Mouse (Mus musculus): ENCODE measurements around the gene Trip4. TPM values are rescaled to one million over a fixed set of nuclear protein-coding genes. Genes with fewer than 3 reads are reported as not detected.

Gene Trip4
- polyA plus RNA-seq, 1 experiment from 2014 or later, result 27.4 TPM

- ATAC-seq (replicated peaks), result no peak
- Histone ChIP-seq H3K36me3 (peaks cover 3% of the 10 kb centered on the region; the same call in 1 of the 2 replicates), H3K9me3 (no peaks in the 10 kb centered on the region), H3K27me3 (no peaks in the 10 kb centered on the region), H3K4me2 (replicated peaks) (peak overlapping the region; percentile 64), H3K9ac (replicated peaks) (peak overlapping the region; percentile 46), H3K27ac (replicated peaks) (no peak overlapping the region), H3K4me3 (peak overlapping the region; percentile 45), H3K4me1 (peaks cover 12% of the 10 kb centered on the region)
- WGBS, result 3% methylated on average over 5 of the region's 5 CpGs
Observed at GRCm38 (mm10) chr9:65891126-65891525, 17.5 kb downstream of the Trip4 start.

DNA sequence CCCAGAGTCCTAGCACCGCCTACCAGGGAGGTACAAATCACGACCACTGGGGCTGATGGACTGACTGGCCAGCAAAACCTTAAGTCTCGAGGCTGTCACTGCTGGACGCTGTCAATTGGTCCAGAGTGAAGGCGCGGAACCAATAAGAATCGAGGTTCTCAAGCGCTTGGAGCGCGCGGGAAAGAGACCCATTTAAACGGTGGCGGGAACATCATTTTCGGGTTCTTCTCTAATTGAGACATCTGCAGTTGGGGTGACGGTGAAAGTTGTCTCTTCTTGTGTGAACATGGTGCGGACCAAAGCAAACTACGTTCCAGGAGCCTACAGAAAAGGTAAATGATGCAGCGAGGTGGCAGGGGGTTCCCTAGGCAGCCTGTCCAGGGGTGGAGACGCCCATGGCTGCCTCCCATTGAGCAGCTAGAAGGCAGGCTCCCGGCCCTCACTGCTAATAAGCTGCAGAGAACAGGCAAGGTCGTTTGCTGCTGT lies 18.4 kb downstream of the Trip4 start, which contains the start of gene Pclaf:
Gene Pclaf, plus strand, starts transcription at position 95 of the 486 bp plus-strand sequence.
- Histone ChIP-seq H3K9me3 (no peaks in the 10 kb centered on the region), H3K27me3 (no peaks in the 10 kb centered on the region), H3K4me2 (replicated peaks) (peak within 1 kb of the TSS; percentile 64), H3K36me3 (peaks cover 3% of the 10 kb centered on the region; the same call in 1 of the 2 replicates), H3K27ac (replicated peaks) (no peak within 1 kb of the TSS), H3K4me1 (peaks cover 16% of the 10 kb centered on the region), H3K4me3 (peak within 1 kb of the TSS; percentile 45), H3K9ac (replicated peaks) (peak within 1 kb of the TSS; percentile 46)
- peak; percentile 92 for ATAC-seq (replicated peaks)
- WGBS, result under 1% methylated on average over 21 of the region's 21 CpGs

DNA sequence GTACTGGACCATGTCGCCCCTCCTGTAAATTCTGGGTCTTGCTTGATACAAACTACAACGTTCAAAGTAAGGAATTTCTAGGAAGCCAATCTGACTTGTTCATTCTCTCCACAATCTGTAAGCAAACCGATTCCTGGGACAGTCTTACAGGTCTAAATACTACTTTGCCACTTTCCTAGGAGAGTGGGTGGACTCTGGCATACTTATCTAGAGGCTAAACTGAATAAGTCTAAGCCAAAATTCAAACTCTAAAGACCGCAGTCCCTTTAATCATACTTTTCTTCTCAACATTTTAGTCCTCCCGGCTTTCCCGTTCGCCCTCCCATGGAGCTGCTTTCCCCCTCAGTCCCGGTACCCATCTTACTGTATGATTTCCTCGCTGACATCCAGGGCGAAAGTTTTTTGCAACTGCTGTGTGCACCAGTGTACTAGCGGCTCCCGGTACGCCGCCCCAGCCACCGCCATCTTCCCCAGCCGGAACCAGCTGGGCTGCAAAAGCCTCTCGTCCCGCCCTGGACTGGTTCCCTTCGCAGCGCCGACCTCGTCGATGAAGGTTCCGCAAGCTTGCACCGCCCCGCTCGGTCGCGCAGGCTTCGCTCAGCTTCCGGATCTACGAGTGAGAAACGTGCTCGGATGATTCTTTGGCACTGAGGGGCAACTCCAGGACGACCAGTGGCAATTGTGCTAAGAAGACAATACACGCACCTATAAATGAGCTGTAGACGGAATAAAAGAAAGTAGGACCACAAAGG lies 23.9 kb downstream of the Trip4 start:
- H3K9me3 ChIP-seq, result no peaks in the 10 kb centered on the region
- WGBS, result under 1% methylated on average over 37 of the region's 37 CpGs
- H3K36me3 ChIP-seq, result no peaks in the 10 kb centered on the region
- ATAC-seq (replicated peaks), result peak; percentile 93
- H3K4me3 ChIP-seq, result peak overlapping the region; percentile 55
- peak overlapping the region; percentile 54 for H3K9ac ChIP-seq (replicated peaks)
- peak overlapping the region; percentile 67 for H3K27ac ChIP-seq (replicated peaks)
- peak overlapping the region; percentile 61 for H3K4me2 ChIP-seq (replicated peaks)
- H3K27me3 ChIP-seq, result no peaks in the 10 kb centered on the region
- H3K4me1 ChIP-seq, result peaks cover 14% of the 10 kb centered on the region

DNA sequence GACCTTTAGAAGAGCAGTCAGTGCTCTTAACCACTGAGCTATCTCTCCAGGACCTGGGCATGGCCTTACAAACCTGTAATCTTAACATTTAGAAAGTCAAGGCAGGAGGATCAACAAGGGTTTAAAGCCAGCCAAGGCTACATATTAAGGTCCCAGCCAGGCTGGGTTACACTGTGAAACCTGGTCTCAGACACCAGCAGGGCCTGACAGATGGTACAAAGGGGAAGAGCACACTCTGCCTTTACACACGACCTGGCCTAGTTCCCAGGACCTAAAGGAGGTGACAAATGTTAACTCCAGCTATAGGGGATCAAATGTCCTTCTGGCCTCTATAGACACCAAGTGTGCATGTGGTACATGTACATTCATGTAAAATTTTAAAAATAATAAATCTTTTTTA lies 48.9 kb downstream of the Trip4 start:
- H3K4me1 ChIP-seq, result no peaks in the 10 kb centered on the region
- 67% methylated on average over 1 of the region's 1 CpGs for WGBS
- no peak for ATAC-seq (replicated peaks)
- no peak overlapping the region for H3K4me2 ChIP-seq (replicated peaks)
- peaks cover 28% of the 10 kb centered on the region for H3K36me3 ChIP-seq
- no peak overlapping the region for H3K27ac ChIP-seq (replicated peaks)
- no peak overlapping the region for H3K4me3 ChIP-seq
- H3K27me3 ChIP-seq, result no peaks in the 10 kb centered on the region
- H3K9ac ChIP-seq (replicated peaks), result no peak overlapping the region
- H3K9me3 ChIP-seq, result no peaks in the 10 kb centered on the region

GRCm38 (mm10) chr9:65850203-65850602 lies 58.4 kb downstream of the Trip4 start:
- WGBS, result 0% methylated on average over 1 of the region's 1 CpGs
- H3K4me2 ChIP-seq (replicated peaks), result no peak overlapping the region
- no peaks in the 10 kb centered on the region for H3K27me3 ChIP-seq
- H3K27ac ChIP-seq (replicated peaks), result no peak overlapping the region
- no peak overlapping the region for H3K9ac ChIP-seq (replicated peaks)
- no peak for ATAC-seq (replicated peaks)
- H3K4me1 ChIP-seq, result peaks cover 7% of the 10 kb centered on the region
- H3K36me3 ChIP-seq, result peaks cover 8% of the 10 kb centered on the region; the same call in 1 of the 2 replicates
- no peaks in the 10 kb centered on the region for H3K9me3 ChIP-seq
- H3K4me3 ChIP-seq, result no peak overlapping the region

GRCm38 (mm10) chr9:65848154-65848553 lies 60.4 kb downstream of the Trip4 start:
- Histone ChIP-seq H3K9ac (replicated peaks) (no peak overlapping the region), H3K27ac (replicated peaks) (no peak overlapping the region), H3K27me3 (no peaks in the 10 kb centered on the region), H3K4me1 (peaks cover 23% of the 10 kb centered on the region), H3K4me2 (replicated peaks) (no peak overlapping the region), H3K4me3 (no peak overlapping the region), H3K9me3 (no peaks in the 10 kb centered on the region), H3K36me3 (no peaks in the 10 kb centered on the region; the same call in 1 of the 2 replicates)
- ATAC-seq (replicated peaks), result no peak

DNA sequence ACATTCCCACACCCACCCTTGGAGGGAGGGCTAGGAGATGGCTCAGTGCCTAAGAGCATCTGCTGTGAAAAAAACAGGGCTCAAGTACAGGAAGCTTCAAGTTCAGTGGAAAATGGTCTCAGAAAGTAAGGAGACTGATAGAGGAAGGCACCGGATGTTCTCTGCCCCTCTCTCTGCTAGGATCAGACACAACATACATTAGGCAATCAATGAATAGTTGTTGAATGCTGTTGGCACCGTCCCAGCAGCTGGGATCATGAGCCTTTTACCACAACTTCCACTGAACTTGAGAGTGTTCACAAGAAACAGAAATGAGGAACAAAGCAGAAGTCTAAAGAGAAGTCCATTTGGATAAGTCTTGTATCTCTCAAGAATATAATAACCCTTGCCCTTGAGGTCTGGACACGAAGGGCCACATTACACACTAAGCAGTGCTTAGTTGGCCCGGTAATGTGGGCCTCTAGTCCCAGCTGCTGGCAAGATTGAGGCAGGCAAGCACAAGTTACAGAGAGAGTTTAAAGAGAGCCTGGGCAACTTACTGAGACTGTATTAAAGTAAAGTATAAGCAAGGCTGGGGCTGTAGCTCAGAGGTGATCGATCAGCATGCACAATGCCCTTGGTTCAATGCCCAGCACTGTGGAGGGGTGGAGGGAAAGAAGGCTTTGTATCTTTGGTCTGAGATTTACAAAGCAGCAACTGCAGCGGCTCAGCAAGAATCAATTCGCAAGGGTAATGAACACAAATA lies 64.0 kb downstream of the Trip4 start:
- Histone ChIP-seq H3K4me1 (peaks cover 23% of the 10 kb centered on the region), H3K27ac (replicated peaks) (peak overlapping the region; percentile 57), H3K4me3 (no peak overlapping the region), H3K36me3 (no peaks in the 10 kb centered on the region), H3K9ac (replicated peaks) (no peak overlapping the region), H3K4me2 (replicated peaks) (no peak overlapping the region), H3K9me3 (no peaks in the 10 kb centered on the region), H3K27me3 (no peaks in the 10 kb centered on the region)
- 23% methylated on average over 7 of the region's 7 CpGs for WGBS
- ATAC-seq (replicated peaks), result 0 out of 2 replicates have a peak, but pooled peaks have one; percentile 23

- H3K9ac ChIP-seq (replicated peaks), result no peak overlapping the region
- peaks cover 21% of the 10 kb centered on the region for H3K4me1 ChIP-seq
- H3K27ac ChIP-seq (replicated peaks), result no peak overlapping the region
- H3K4me2 ChIP-seq (replicated peaks), result no peak overlapping the region
- WGBS, result 100% methylated on average over 1 of the region's 1 CpGs
- H3K9me3 ChIP-seq, result no peaks in the 10 kb centered on the region
- H3K27me3 ChIP-seq, result no peaks in the 10 kb centered on the region
- no peak overlapping the region for H3K4me3 ChIP-seq
- H3K36me3 ChIP-seq, result no peaks in the 10 kb centered on the region
- ATAC-seq (replicated peaks), result no peak
Observed at GRCm38 (mm10) chr9:65839841-65840240, 68.8 kb downstream of the Trip4 start.

- no peaks in the 10 kb centered on the region for H3K9me3 ChIP-seq
- no peak overlapping the region for H3K4me3 ChIP-seq
- H3K27ac ChIP-seq (replicated peaks), result no peak overlapping the region
- no peaks in the 10 kb centered on the region for H3K36me3 ChIP-seq
- ATAC-seq (replicated peaks), result no peak
- H3K27me3 ChIP-seq, result no peaks in the 10 kb centered on the region
- H3K4me1 ChIP-seq, result peaks cover 24% of the 10 kb centered on the region
- no peak overlapping the region for H3K9ac ChIP-seq (replicated peaks)
- H3K4me2 ChIP-seq (replicated peaks), result no peak overlapping the region
Observed at GRCm38 (mm10) chr9:65836916-65837315, 71.7 kb downstream of the Trip4 start.

- H3K9me3 ChIP-seq, result no peaks in the 10 kb centered on the region
- peak; percentile 53; the same call in 1 of the 2 replicates for ATAC-seq (replicated peaks)
- no peaks in the 10 kb centered on the region for H3K27me3 ChIP-seq
- peaks cover 32% of the 10 kb centered on the region for H3K4me1 ChIP-seq
- peak overlapping the region; percentile 67 for H3K27ac ChIP-seq (replicated peaks)
- 7% methylated on average over 10 of the region's 10 CpGs for WGBS
- no peaks in the 10 kb centered on the region for H3K36me3 ChIP-seq
- H3K4me2 ChIP-seq (replicated peaks), result no peak overlapping the region
- H3K9ac ChIP-seq (replicated peaks), result no peak overlapping the region
- no peak overlapping the region for H3K4me3 ChIP-seq
Observed at GRCm38 (mm10) chr9:65834628-65835354, 73.8 kb downstream of the Trip4 start.

DNA sequence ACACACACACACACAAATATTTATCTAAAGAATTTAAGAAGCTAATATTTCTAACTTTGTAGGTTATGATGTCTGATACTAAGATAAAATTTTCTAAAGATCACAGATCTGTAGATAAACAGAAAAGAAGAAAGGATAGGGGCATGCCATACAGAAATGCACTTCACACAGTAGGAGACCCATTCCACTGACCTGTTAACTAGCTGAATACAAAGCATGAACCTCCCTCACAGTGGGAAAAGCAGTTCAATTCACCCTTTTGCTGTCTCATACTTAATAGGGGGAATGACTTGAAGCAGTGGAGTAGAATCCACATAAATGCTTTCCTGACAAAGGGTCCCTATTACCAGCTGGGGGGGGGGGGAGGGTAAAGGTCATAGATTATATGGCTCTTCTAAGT lies 75.0 kb downstream of the Trip4 start:
- H3K9ac ChIP-seq (replicated peaks), result no peak overlapping the region
- peak overlapping the region; percentile 43; the same call in 1 of the 2 replicates for H3K27ac ChIP-seq (replicated peaks)
- no peaks in the 10 kb centered on the region for H3K9me3 ChIP-seq
- ATAC-seq (replicated peaks), result no peak
- no peak overlapping the region for H3K4me3 ChIP-seq
- no peak overlapping the region for H3K4me2 ChIP-seq (replicated peaks)
- H3K36me3 ChIP-seq, result no peaks in the 10 kb centered on the region
- peaks cover 32% of the 10 kb centered on the region for H3K4me1 ChIP-seq
- no peaks in the 10 kb centered on the region for H3K27me3 ChIP-seq

- Histone ChIP-seq H3K27ac (replicated peaks) (peak overlapping the region; percentile 43; the same call in 1 of the 2 replicates), H3K4me1 (peaks cover 35% of the 10 kb centered on the region), H3K36me3 (no peaks in the 10 kb centered on the region), H3K9me3 (no peaks in the 10 kb centered on the region), H3K9ac (replicated peaks) (no peak overlapping the region), H3K4me3 (no peak overlapping the region), H3K27me3 (no peaks in the 10 kb centered on the region), H3K4me2 (replicated peaks) (no peak overlapping the region)
- 19% methylated on average over 2 of the region's 2 CpGs for WGBS
- ATAC-seq (replicated peaks), result no peak
Observed at GRCm38 (mm10) chr9:65833230-65833629, 75.4 kb downstream of the Trip4 start.

All from forebrain, embryonic 15.5 days (tissue).